Mouse (Mus musculus) erythroblast, embryonic 14.5 days (primary cell): Measurements from ENCODE around the gene Mrvi1.

Experiments
- GATA1 ChIP-seq: IDR thresholded peaks from 2 replicates; pipeline ENCODE4 v1.6.1; 2012; ENCODE audit warnings: low read length, inconsistent platforms, mixed read lengths
- TAL1 ChIP-seq: IDR thresholded peaks from 3 replicates; pipeline ENCODE4 v1.6.1; 2012; ENCODE audit warnings: low read length, inconsistent platforms, mixed read lengths

- no peak for TF ChIP-seq TAL1
- no peak for TF ChIP-seq GATA1
Observed at GRCm38 (mm10) chr7:111015731-111016130, 33.5 kb upstream of the Mrvi1 start.
